Mouse (Mus musculus): ENCODE data around the gene Acsl6. TPM values are rescaled to one million over a fixed set of nuclear protein-coding genes. Genes with fewer than 3 reads are reported as not detected.

Gene Acsl6
- polyA plus RNA-seq, 1 experiment from 2014 or later: 1.1 TPM

Other genes starting within 250 kb of the Acsl6 start
- 12.9 and 27.8 TPM in 2 replicates for gene Pdlim4, start 234.8 kb upstream of the Acsl6 start, polyA plus RNA-seq (2016; fragmentation: Nextera tagmentation; extraction: Ambion mirVana)
- 57.7 and 69.0 TPM in 2 replicates for gene P4ha2, start 203.7 kb upstream of the Acsl6 start, polyA plus RNA-seq (2016; fragmentation: Nextera tagmentation; extraction: Ambion mirVana)
- not detected in 2 replicates for gene Csf2, start 54.1 kb upstream of the Acsl6 start, polyA plus RNA-seq (2016; fragmentation: Nextera tagmentation; extraction: Ambion mirVana)
- gene Il3, start 36.5 kb upstream of the Acsl6 start, polyA plus RNA-seq (2016; fragmentation: Nextera tagmentation; extraction: Ambion mirVana): not detected in 2 replicates
- gene Meikin, start 66.9 kb downstream of the Acsl6 start, polyA plus RNA-seq (2016; fragmentation: Nextera tagmentation; extraction: Ambion mirVana): not detected in 2 replicates
- gene Fnip1, start 134.4 kb downstream of the Acsl6 start, polyA plus RNA-seq (2016; fragmentation: Nextera tagmentation; extraction: Ambion mirVana): 7.4 and 8.1 TPM in 2 replicates
- gene Rapgef6, start 219.0 kb downstream of the Acsl6 start, polyA plus RNA-seq (2016; fragmentation: Nextera tagmentation; extraction: Ambion mirVana): 26.3 and 26.6 TPM in 2 replicates

All from heart, embryonic 10.5 days (tissue).